29 mouse cellular contexts compared by ENCODE assay signal in the genomic region with DNA sequence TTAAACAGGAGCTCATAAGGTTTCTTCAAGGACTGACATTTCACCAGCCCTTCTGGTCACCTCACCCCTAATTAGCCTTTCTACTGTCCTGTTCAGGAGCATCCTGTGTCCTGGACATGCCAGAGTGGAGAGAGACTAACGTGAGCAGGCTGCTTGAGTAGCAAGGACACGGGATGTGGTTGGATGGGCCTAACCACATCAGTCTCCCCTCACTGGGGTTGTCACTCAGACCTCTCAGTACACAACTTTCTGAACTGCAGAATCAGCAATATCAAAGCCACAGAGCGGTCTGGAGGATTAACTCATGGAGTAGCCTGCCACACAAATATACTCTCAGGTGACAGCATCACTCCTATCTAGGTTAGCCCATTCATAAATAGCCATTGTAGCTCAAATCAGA. TPM values are rescaled to one million over a fixed set of nuclear protein-coding genes. Genes with fewer than 3 reads are reported as not detected.
DNase-seq lines count a peak whose midpoint lies in the region; ATAC-seq lines count a peak whose summit lies in the region.
"Had no signal": no experiment of that assay in that cellular context is flagged by ENCODE, and none has a peak within 500 bp of the region (broad histone marks: within the 10 kb centered on the region; RNA-seq: fewer than 3 reads in every experiment).

No protein-coding gene starts in this region.

- no peaks in the 10 kb centered on the region; the same call in 1 of the 2 replicates for H3K36me3 ChIP-seq in macrophage (ENCODE audit: inconsistent target)
- H3K36me3 ChIP-seq: hindbrain, embryonic 15.5 days; lung, embryonic 15.5 days had no signal

- H3K27ac ChIP-seq in macrophage: peak overlapping the region; percentile 10
- H3K27ac ChIP-seq: forebrain, embryonic 13.5 days; heart, embryonic 13.5 days; hindbrain, embryonic 10.5 days; hindbrain, embryonic 15.5 days; kidney, postnatal 0 days; liver, embryonic 15.5 days; lung, embryonic 15.5 days; midbrain, embryonic 10.5 days had no signal

- ATAC-seq in activated CD4-positive, CD25-positive, alpha-beta regulatory T cell, adult 4 months: peak; percentile 46
- 0 out of 2 replicates have a peak, but pooled peaks have one; percentile 13 for ATAC-seq in monocyte, adult 5-6 weeks (replicated peaks; ENCODE audit: insufficient number of reproducible peaks, low FRiP score, low TSS enrichment, poor library complexity, severe bottlenecking)
- ATAC-seq: forebrain, embryonic 13.5 days; intestine, embryonic 16.5 days had no signal

- peak; percentile 24 for DNase-seq in CD4-positive helper T cell, adult 2 months (ENCODE audit: low read depth, low spot score)
- no peak for DNase-seq in Muller cell, postnatal 12 days (ENCODE audit: inconsistent ontology term)
- no peak for DNase-seq in gastrocnemius, postnatal 4 days (ENCODE audit: low spot score in 2 of 2)
- DNase-seq in liver: no peak
- DNase-seq: adrenal gland, adult 2 months; adrenal gland, postnatal 36 days; cerebellum, adult 8-10 months; cerebellum, postnatal 25 days; gastrocnemius, postnatal 14 days; heart, adult 11 months; heart, postnatal 10 days; kidney, adult 8-10 months; kidney, postnatal 4 days; thymus, adult 2 months; thymus, postnatal 4 days had no signal

- H3K4me3 ChIP-seq in macrophage (ENCODE audit: inconsistent target): no peak overlapping the region
- H3K4me3 ChIP-seq: forebrain, embryonic 13.5 days; heart, embryonic 13.5 days; hindbrain, embryonic 10.5 days; hindbrain, embryonic 15.5 days; liver, embryonic 15.5 days; lung, embryonic 15.5 days; midbrain, embryonic 10.5 days had no signal

- no peaks in the 10 kb centered on the region for H3K79me2 ChIP-seq in macrophage (ENCODE audit: inconsistent target)

- WGBS in macrophage (ENCODE audit: missing documents): 48% methylated on average over 3 of the region's 3 CpGs

RNA-seq across cellular contexts. Expression of gene Gata3, which starts 56.9 kb away (rescaled TPM):
- polyA plus RNA-seq in activated CD4-positive, CD25-positive, alpha-beta regulatory T cell, adult 4 months (2017; shearing (Covaris generic)): 100 to 1,000 TPM; 120 to 138 TPM
- total RNA-seq in macrophage (2018; cell fraction: chromatin; rRNA removed): under 1 TPM in 1 of 26 experiments, not detected in 25; 0.32 TPM
- under 1 TPM in 3 of 26 experiments, not detected in 23; under 0.01 to 0.09 (median 0.03) TPM for total RNA-seq in macrophage (2018; cell fraction: cytosol; rRNA removed)
- total RNA-seq in macrophage (2018; cell fraction: nucleus; rRNA removed): under 1 TPM in 1 of 26 experiments, not detected in 25; 0.25 TPM
- polyA plus RNA-seq in macrophage (2018): 0.06 TPM in 1 of 3 replicates, not detected in the others
- 2.2 to 10.5 TPM (median 2.9 TPM) in 3 replicates for total RNA-seq in monocyte, adult 5-6 weeks (2017)
- total RNA-seq in gastrocnemius, postnatal 4 days (2021): 1 to 10 TPM in 1 of 2 experiments, under 1 TPM in 1; 0.65 to 1.9 TPM
- total RNA-seq: liver, adult 2 months had no signal

RNA-seq across cellular contexts. Expression of gene 9230102O04Rik, which starts 57.4 kb away (rescaled TPM):
- polyA plus RNA-seq in activated CD4-positive, CD25-positive, alpha-beta regulatory T cell, adult 4 months (2017; shearing (Covaris generic)): 1 to 10 TPM in 1 of 2 experiments, not detected in 1; 2.0 TPM
- not detected for total RNA-seq in macrophage (2018; cell fraction: chromatin; rRNA removed)
- total RNA-seq in macrophage (2018; cell fraction: cytosol; rRNA removed): not detected
- not detected for total RNA-seq in macrophage (2018; cell fraction: nucleus; rRNA removed)
- not detected in 3 replicates for polyA plus RNA-seq in macrophage (2018)
- total RNA-seq in monocyte, adult 5-6 weeks (2017): not detected in 3 replicates
- not detected for total RNA-seq in gastrocnemius, postnatal 4 days (2021)
- total RNA-seq: adrenal gland, adult 2 months; adrenal gland, postnatal 36 days; gastrocnemius, postnatal 14 days; heart, postnatal 10 days; left cerebral cortex, postnatal 14 days; liver, adult 2 months had no signal
- polyA plus RNA-seq: adrenal gland, adult 2 months; forebrain, embryonic 13.5 days; heart, embryonic 13.5 days; intestine, embryonic 16.5 days; liver, adult 2 months; liver, embryonic 15.5 days; lung, embryonic 15.5 days; thymus, adult 2 months had no signal
